Mouse (Mus musculus) hindbrain, embryonic 12.5 days (tissue): Measurements from ENCODE around the gene Shroom3. TPM values are rescaled to one million over a fixed set of nuclear protein-coding genes. Genes with fewer than 3 reads are reported as not detected.

Source experiments
- ATAC-seq: fragments of 200-750 bp; cut with Nextera tagmentation; 2 replicates; pipeline ENCODE4 v1.8.0; 2017; ENCODE audit warnings: moderate TSS enrichment; ENCODE audit not compliant: low FRiP score
- H3K27ac ChIP-seq: fragments of 300-500 bp; sonication (generic); 2 replicates; pipeline ENCODE4 v1.5.1; 2016; ENCODE audit warnings: mild to moderate bottlenecking
- H3K27me3 ChIP-seq: fragments of 300-500 bp; sonication (generic); 2 replicates; pipeline ENCODE4 v1.6.1; 2016; ENCODE audit warnings: mild to moderate bottlenecking
- H3K36me3 ChIP-seq: fragments of 300-500 bp; sonication (generic); 2 replicates; pipeline ENCODE4 v1.6.1; 2016; ENCODE audit warnings: mild to moderate bottlenecking
- H3K4me1 ChIP-seq: fragments of 300-500 bp; sonication (generic); 2 replicates; pipeline ENCODE4 v1.6.1; 2016
- H3K4me2 ChIP-seq: fragments of 300-500 bp; sonication (generic); replicated peaks from 2 replicates; pipeline ENCODE4 v1.6.1; 2016; ENCODE audit warnings: mild to moderate bottlenecking
- H3K4me3 ChIP-seq: fragments of 300-500 bp; sonication (generic); 2 replicates; pipeline ENCODE4 v1.5.1; 2016; ENCODE audit warnings: mild to moderate bottlenecking
- H3K9ac ChIP-seq: fragments of 300-500 bp; sonication (generic); 2 replicates; pipeline ENCODE4 v1.6.1; 2016; ENCODE audit warnings: mild to moderate bottlenecking, moderate library complexity
- H3K9me3 ChIP-seq: fragments of 300-500 bp; sonication (generic); replicated peaks from 2 replicates; pipeline ENCODE4 v1.6.1; 2016; ENCODE audit warnings: mild to moderate bottlenecking
- WGBS: fragments of 180-500 bp; shearing (Covaris S2); methylation state at CpG from one replicate; pipeline ENCODE4 v1.1.7; 2016; 5-methylcytosine and 5-hydroxymethylcytosine counted together
- polyA plus RNA-seq: library from polyadenylated mRNA; unstranded; fragments of >200 nt; fragmentation: Nextera tagmentation; extraction: Ambion mirVana; gene quantifications from 2 replicates; pipeline ENCODE4 v1.2.1, GENCODE M21; 2016

Shroom3 gene
- polyA plus RNA-seq, 1 experiment from 2014 or later, result 6.5 TPM

- H3K4me2 ChIP-seq, result no peak overlapping the region
These were observed 271.1 kb downstream of the Shroom3 start for GRCm38 (mm10) chr5:92954323-92954722.

GRCm38 (mm10) chr5:92954827-92955475 lies 271.7 kb downstream of the Shroom3 start:
- 0 out of 2 replicates have a peak, but pooled peaks have one; percentile 32 for ATAC-seq
- H3K9me3 ChIP-seq, result no peaks in the 10 kb centered on the region
- peaks cover 37% of the 10 kb centered on the region for H3K36me3 ChIP-seq
- H3K4me3 ChIP-seq, result no peak overlapping the region
- H3K9ac ChIP-seq, result no peak overlapping the region
- no peak overlapping the region for H3K27ac ChIP-seq
- no peaks in the 10 kb centered on the region for H3K27me3 ChIP-seq
- H3K4me2 ChIP-seq, result no peak overlapping the region
- 0 out of 2 replicates have a peak, but pooled peaks cover 2% of the 10 kb centered on the region for H3K4me1 ChIP-seq
- WGBS, result 54% methylated on average over 6 of the region's 6 CpGs

More at GRCm38 (mm10) chr5:92954323-92954722, 271.1 kb downstream of the Shroom3 start:
- Histone ChIP-seq H3K27me3 (no peaks in the 10 kb centered on the region), H3K9ac (no peak overlapping the region), H3K27ac (no peak overlapping the region), H3K36me3 (peaks cover 37% of the 10 kb centered on the region), H3K4me3 (no peak overlapping the region), H3K9me3 (no peaks in the 10 kb centered on the region), H3K4me1 (peaks cover 4% of the 10 kb centered on the region; the same call in 1 of the 2 replicates)
- WGBS, result 40% methylated on average over 10 of the region's 10 CpGs
- peak; percentile 41; the same call in 1 of the 2 replicates for ATAC-seq

- Histone ChIP-seq H3K27me3 (no peaks in the 10 kb centered on the region), H3K4me3 (no peak overlapping the region), H3K4me1 (0 out of 2 replicates have a peak, but pooled peaks cover 4% of the 10 kb centered on the region), H3K27ac (no peak overlapping the region), H3K9me3 (no peaks in the 10 kb centered on the region), H3K9ac (no peak overlapping the region), H3K4me2 (no peak overlapping the region), H3K36me3 (peaks cover 8% of the 10 kb centered on the region; the same call in 1 of the 2 replicates)
- ATAC-seq, result no peak
- WGBS, result 79% methylated on average over 10 of the region's 10 CpGs
These were observed 276.1 kb downstream of the Shroom3 start for GRCm38 (mm10) chr5:92959287-92959686.

GRCm38 (mm10) chr5:92959708-92960107 lies 276.5 kb downstream of the Shroom3 start:
- Histone ChIP-seq H3K4me2 (no peak overlapping the region), H3K27ac (no peak overlapping the region), H3K27me3 (no peaks in the 10 kb centered on the region), H3K4me1 (0 out of 2 replicates have a peak, but pooled peaks cover 4% of the 10 kb centered on the region), H3K9me3 (no peaks in the 10 kb centered on the region), H3K4me3 (no peak overlapping the region), H3K36me3 (peaks cover 12% of the 10 kb centered on the region; the same call in 1 of the 2 replicates), H3K9ac (no peak overlapping the region)
- WGBS, result 75% methylated on average over 9 of the region's 9 CpGs
- no peak for ATAC-seq

- WGBS, result 73% methylated on average over 11 of the region's 11 CpGs
- H3K27ac ChIP-seq, result no peak overlapping the region
- H3K36me3 ChIP-seq, result peaks cover 10% of the 10 kb centered on the region; the same call in 1 of the 2 replicates
- H3K4me3 ChIP-seq, result no peak overlapping the region
- H3K4me2 ChIP-seq, result no peak overlapping the region
- ATAC-seq, result no peak; the same call in 1 of the 2 replicates
- H3K27me3 ChIP-seq, result no peaks in the 10 kb centered on the region
- no peaks in the 10 kb centered on the region for H3K9me3 ChIP-seq
- H3K9ac ChIP-seq, result no peak overlapping the region
- H3K4me1 ChIP-seq, result 0 out of 2 replicates have a peak, but pooled peaks cover 2% of the 10 kb centered on the region
These were observed 278.1 kb downstream of the Shroom3 start for GRCm38 (mm10) chr5:92961353-92961752.

- peaks cover 11% of the 10 kb centered on the region; the same call in 1 of the 2 replicates for H3K36me3 ChIP-seq
- H3K9me3 ChIP-seq, result no peaks in the 10 kb centered on the region
- no peak overlapping the region for H3K4me2 ChIP-seq
- no peak for ATAC-seq
- 80% methylated on average over 7 of the region's 7 CpGs for WGBS
- H3K4me1 ChIP-seq, result 0 out of 2 replicates have a peak, but pooled peaks cover 2% of the 10 kb centered on the region
- no peak overlapping the region for H3K27ac ChIP-seq
- no peak overlapping the region for H3K9ac ChIP-seq
- H3K4me3 ChIP-seq, result no peak overlapping the region
- no peaks in the 10 kb centered on the region for H3K27me3 ChIP-seq
These were observed 278.6 kb downstream of the Shroom3 start for GRCm38 (mm10) chr5:92961770-92962231.

GRCm38 (mm10) chr5:92964691-92965090 lies 281.5 kb downstream of the Shroom3 start:
- Histone ChIP-seq H3K4me3 (no peak overlapping the region), H3K27ac (no peak overlapping the region), H3K9ac (no peak overlapping the region), H3K27me3 (no peaks in the 10 kb centered on the region), H3K4me2 (no peak overlapping the region), H3K4me1 (0 out of 2 replicates have a peak, but pooled peaks cover 2% of the 10 kb centered on the region), H3K9me3 (no peaks in the 10 kb centered on the region), H3K36me3 (peaks cover 11% of the 10 kb centered on the region; the same call in 1 of the 2 replicates)
- no peak for ATAC-seq
- WGBS, result 80% methylated on average over 13 of the region's 13 CpGs

- Histone ChIP-seq H3K36me3 (peaks cover 11% of the 10 kb centered on the region; the same call in 1 of the 2 replicates), H3K27me3 (no peaks in the 10 kb centered on the region), H3K9me3 (no peaks in the 10 kb centered on the region), H3K4me1 (no peaks in the 10 kb centered on the region), H3K9ac (no peak overlapping the region), H3K27ac (no peak overlapping the region), H3K4me3 (no peak overlapping the region), H3K4me2 (no peak overlapping the region)
- 80% methylated on average over 9 of the region's 9 CpGs for WGBS
- ATAC-seq, result no peak
These were observed 283.9 kb downstream of the Shroom3 start for GRCm38 (mm10) chr5:92967143-92967542.

GRCm38 (mm10) chr5:92967906-92968305 lies 284.7 kb downstream of the Shroom3 start:
- H3K36me3 ChIP-seq, result peaks cover 11% of the 10 kb centered on the region; the same call in 1 of the 2 replicates
- no peak overlapping the region for H3K4me3 ChIP-seq
- no peak for ATAC-seq
- H3K4me2 ChIP-seq, result no peak overlapping the region
- H3K9me3 ChIP-seq, result no peaks in the 10 kb centered on the region
- H3K27me3 ChIP-seq, result no peaks in the 10 kb centered on the region
- H3K9ac ChIP-seq, result no peak overlapping the region
- H3K27ac ChIP-seq, result no peak overlapping the region
- H3K4me1 ChIP-seq, result no peaks in the 10 kb centered on the region
- 87% methylated on average over 3 of the region's 3 CpGs for WGBS

GRCm38 (mm10) chr5:92969443-92969842 lies 286.2 kb downstream of the Shroom3 start:
- Histone ChIP-seq H3K36me3 (0 out of 2 replicates have a peak, but pooled peaks cover 8% of the 10 kb centered on the region), H3K4me2 (no peak overlapping the region), H3K27ac (no peak overlapping the region), H3K4me3 (no peak overlapping the region), H3K4me1 (no peaks in the 10 kb centered on the region), H3K9ac (no peak overlapping the region), H3K9me3 (no peaks in the 10 kb centered on the region), H3K27me3 (no peaks in the 10 kb centered on the region)
- WGBS, result 84% methylated on average over 8 of the region's 8 CpGs
- ATAC-seq, result no peak

GRCm38 (mm10) chr5:92969926-92970325 lies 286.7 kb downstream of the Shroom3 start:
- WGBS, result 70% methylated on average over 2 of the region's 2 CpGs
- Histone ChIP-seq H3K27ac (no peak overlapping the region), H3K4me2 (no peak overlapping the region), H3K9me3 (no peaks in the 10 kb centered on the region), H3K36me3 (0 out of 2 replicates have a peak, but pooled peaks cover 5% of the 10 kb centered on the region), H3K4me1 (no peaks in the 10 kb centered on the region), H3K27me3 (no peaks in the 10 kb centered on the region), H3K4me3 (no peak overlapping the region), H3K9ac (no peak overlapping the region)
- ATAC-seq, result no peak

- H3K4me3 ChIP-seq, result no peak overlapping the region
- no peak for ATAC-seq
- H3K9ac ChIP-seq, result no peak overlapping the region
- no peak overlapping the region for H3K27ac ChIP-seq
- 36% methylated on average over 7 of the region's 7 CpGs for WGBS
- H3K36me3 ChIP-seq, result 0 out of 2 replicates have a peak, but pooled peaks cover 5% of the 10 kb centered on the region
- no peaks in the 10 kb centered on the region for H3K27me3 ChIP-seq
- H3K9me3 ChIP-seq, result no peaks in the 10 kb centered on the region
- H3K4me1 ChIP-seq, result no peaks in the 10 kb centered on the region
- H3K4me2 ChIP-seq, result no peak overlapping the region
These were observed 287.2 kb downstream of the Shroom3 start for GRCm38 (mm10) chr5:92970480-92970879.
